Mouse (Mus musculus): ENCODE data around the gene Nolc1.
A peak's percentile ranks its signal among the peaks of the same experiment; 100 is the strongest.

The Nolc1 gene

DNA sequence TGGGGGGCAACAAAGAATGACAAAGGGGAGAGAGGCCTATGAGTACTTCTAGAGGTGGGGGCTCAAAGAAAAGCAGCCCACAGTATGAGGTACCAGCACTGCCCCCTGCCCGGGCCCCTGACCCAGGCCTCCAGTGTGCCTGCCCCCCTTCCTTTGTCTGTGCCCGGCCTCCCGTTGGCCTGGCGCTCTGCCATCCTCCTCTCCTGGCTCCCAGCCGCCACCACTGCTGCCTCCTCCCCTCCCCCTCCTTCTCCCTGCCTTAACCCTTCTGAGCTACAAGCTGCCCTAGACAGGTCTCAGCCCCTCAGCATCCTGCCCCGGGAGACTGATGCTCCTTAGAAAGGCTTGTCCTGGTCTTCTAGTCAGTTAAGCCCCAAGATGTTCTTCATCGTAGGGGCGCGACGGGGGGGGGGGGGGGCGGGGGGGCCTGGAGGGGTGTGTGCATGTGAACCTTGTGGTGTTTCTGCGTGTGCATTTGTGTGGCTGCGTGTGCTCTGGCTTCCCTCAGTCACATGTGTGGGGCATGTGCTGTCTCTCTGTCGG is 33.7 kb upstream of the Nolc1 start:
- DNase-seq (ENCODE audit: extremely low read depth, insufficient read length, low spot score): peak; percentile 61

DNA sequence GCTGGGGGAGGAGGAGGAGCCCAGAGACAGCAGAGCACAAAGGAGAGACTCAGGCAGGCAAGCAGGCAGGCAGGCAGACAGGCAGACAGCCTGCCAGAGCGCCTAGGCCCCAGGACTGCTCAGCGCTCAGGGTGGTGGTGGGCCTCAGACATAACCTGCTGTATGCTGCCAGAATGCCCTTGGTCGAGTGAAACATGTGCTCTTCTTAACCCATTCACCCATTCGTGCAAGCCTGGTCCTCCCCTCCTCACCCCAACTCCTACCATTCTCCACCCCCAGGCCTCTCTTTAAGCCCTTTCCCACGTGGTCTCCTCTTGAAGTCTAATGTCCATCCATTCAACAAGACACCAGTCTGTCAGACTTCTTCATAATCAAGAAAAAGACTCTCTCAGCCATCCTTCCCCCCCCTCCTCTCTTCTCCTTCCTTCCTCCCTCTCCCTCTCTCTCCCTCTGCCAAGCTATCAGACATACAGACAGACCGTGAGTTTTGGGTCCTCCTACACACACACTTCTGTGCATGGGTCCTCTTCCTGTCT is 33.1 kb upstream of the Nolc1 start:
- peak; percentile 31 for DNase-seq (ENCODE audit: extremely low read depth, insufficient read length, low spot score)

GRCm38 (mm10) chr19:46043380-46043779 is 32.3 kb upstream of the Nolc1 start:
- no peak for DNase-seq (ENCODE audit: extremely low read depth, insufficient read length, low spot score)

DNA sequence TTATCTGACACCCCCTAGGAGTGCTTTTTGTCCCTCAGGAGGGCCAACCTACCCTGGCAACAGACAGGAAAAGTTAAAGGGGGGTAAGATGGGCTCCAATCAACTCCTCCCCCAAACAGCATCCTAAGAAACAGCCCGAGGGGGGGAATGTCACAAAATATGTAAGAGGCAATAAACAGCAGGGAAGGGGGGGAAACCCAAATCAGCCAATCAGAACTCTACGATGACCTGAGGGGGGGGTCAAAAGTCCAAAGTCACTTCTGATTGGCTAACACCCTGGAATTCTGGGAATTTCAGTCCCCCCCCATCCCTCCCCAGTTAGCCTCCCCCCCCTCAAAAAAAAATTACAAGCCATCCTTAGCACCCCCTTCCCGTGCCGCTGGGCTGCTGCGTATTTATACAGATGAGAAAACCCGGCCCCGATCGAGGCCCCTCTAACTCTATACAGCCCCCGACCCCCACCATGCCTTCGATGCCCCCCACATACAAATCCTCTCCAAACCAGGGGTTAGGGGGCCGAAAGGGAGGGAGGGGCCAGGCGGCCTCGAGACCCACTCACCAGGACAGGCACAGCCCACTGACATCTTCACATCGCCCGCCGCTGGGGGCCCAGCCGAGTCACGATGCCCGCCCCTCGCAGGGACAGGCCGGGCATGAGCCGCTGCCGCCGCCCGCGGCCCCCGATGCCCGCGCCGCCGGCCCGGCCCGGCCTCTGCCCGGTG is 31.2 kb upstream of the Nolc1 start, which contains the start of gene Pprc1:
Pprc1 (plus strand) TSS at position 616 of the 722 bp plus-strand sequence.
- peak; percentile 62 for DNase-seq (ENCODE audit: extremely low read depth, insufficient read length, low spot score)

GRCm38 (mm10) chr19:46044993-46045695 is 30.5 kb upstream of the Nolc1 start, which contains the start of gene Ldb1:
TSS of gene Ldb1 (minus strand) at chr19:46045214.
- DNase-seq (ENCODE audit: extremely low read depth, insufficient read length, low spot score): peak; percentile 96

DNA sequence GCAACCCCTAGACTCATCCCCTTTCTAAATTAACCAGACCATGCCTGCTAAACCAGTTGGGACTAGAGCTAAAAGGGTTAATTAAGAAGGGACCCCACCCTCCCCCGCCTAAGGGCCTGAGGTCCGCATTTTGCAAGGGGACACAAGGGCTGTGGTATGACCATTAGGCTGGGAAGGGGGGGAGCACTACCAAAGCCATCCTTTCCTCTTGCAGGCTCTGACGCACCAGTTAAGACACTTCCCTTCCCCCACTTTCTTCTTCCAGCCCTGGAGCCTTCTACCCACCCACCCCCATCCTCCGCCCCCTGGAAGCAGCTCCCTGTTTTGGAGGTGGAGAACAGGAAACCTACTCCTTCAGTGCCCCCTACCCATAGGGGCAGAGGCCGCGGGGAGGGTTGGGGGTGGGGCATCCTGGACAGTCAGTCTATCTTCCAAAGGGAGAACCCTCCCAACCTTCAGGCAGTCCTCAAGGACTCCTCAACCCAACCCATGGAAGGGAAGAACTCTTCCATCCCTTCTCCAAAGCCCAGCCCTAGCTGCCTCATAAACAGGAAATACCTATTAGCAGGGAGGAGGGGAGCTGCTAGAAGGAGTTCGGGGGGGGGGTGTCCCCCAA is 29.9 kb upstream of the Nolc1 start:
- DNase-seq (ENCODE audit: extremely low read depth, insufficient read length, low spot score): no peak

- DNase-seq (ENCODE audit: extremely low read depth, insufficient read length, low spot score): no peak
Measured at GRCm38 (mm10) chr19:46046621-46047025, 29.0 kb upstream of the Nolc1 start.

DNA sequence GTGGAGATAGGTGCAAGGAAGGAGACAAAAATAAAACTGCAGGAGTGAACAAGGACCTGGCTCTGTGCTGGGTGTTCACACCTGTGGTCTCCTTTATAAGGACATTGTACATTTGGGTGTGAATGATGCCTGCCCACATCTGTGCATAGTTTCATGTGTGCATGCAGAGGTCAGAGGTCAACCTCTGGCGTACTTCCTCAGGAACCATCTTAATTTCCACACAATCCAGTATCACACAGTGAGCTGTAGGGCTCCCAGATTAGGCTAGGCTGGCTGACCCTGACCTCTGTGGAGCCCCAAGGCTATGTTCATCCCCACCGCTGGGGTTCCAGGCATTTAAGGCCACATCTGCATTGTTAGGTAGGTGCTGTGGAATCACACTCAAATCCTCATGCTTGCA is 28.2 kb upstream of the Nolc1 start:
- no peak for DNase-seq (ENCODE audit: extremely low read depth, insufficient read length, low spot score)

GRCm38 (mm10) chr19:46049129-46049528 is 26.5 kb upstream of the Nolc1 start:
- DNase-seq (ENCODE audit: extremely low read depth, insufficient read length, low spot score): no peak

DNA sequence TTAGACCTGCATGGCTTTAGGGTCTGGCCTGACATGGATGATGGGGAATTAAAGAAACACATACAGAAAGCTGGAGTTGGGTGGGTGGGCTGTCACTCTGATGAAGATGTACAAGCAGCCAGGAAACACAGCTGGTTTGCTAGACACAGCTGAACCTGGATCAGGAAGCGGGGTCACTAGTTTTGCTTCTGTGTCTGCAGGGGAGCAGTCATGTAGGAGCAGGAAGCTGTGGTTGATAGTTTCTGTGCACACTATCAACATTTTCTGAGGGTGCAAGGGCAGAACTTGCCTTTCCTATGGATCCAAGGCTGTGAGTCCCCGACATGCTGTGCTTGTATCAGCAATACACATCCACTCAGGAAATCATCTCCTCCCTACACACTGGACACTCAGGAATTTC is 25.2 kb upstream of the Nolc1 start:
- no peak for DNase-seq (ENCODE audit: extremely low read depth, insufficient read length, low spot score)

DNA sequence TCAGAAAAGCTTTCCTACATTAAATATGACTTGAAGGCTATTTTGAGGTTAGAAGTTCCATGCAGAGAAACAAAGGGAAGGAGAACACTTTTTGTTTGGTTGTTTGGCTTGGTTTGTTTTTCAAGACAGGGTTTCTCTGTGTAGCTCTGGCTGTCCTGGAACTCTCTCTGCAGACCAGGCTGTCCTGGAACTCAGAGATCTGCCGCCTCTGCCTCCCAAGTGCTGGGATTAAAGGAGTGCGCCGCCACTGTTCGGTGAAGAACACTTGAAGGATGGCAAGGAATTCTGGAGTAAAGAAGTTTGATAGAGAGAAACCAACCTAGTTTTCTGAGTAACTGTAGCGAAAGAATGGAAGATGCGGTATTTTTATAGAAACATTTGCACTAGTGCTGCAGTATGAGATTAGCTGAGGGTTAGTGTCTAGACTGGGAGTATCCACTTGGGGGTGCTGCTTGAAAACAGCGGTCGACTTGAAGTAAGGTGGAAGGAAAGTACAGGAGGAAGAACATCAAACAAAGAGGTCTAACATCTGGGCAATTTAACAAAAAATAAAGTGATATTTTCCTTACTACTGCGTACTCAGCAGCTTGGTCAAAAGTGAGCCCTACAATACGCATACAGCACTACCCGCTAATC is 19.8 kb upstream of the Nolc1 start:
- DNase-seq (ENCODE audit: extremely low read depth, insufficient read length, low spot score): no peak

GRCm38 (mm10) chr19:46056388-46056946 is 19.2 kb upstream of the Nolc1 start:
- DNase-seq (ENCODE audit: extremely low read depth, insufficient read length, low spot score): peak; percentile 91

DNA sequence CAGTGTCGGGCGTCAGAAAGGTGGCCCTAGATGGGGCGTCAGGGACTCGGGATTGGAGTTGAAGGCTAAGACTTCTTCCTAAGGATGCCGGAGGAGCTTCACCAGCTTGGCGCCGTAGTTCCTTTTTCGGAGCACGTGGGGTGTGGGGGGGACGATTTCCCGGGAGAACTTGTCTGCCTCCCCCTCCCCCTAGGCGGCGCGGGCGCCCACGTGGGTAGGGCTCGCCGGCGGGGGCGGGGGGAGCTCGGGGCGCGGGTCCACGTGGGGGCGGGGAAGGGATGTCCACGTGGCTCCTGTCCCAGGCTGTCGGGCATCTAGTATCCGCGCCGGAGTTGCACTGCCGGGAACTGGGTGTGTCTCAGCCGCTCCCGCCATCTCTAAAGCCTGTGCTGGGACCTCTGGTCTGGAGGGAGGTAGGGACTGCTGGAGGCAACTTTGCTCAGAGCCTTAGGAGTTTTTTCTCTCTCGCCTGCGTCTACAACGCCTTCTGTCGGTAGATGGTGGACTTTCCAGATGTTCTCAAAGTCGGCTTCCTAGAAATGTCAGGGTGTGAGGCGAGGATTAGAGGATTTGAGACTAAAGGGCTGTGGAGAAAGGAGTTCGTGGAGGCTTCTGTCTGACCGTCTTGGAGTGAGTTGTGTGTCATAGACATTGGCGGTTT is 18.6 kb upstream of the Nolc1 start:
- DNase-seq (ENCODE audit: extremely low read depth, insufficient read length, low spot score): peak; percentile 88

- DNase-seq (ENCODE audit: extremely low read depth, insufficient read length, low spot score): no peak
Measured at GRCm38 (mm10) chr19:46058466-46058865, 17.2 kb upstream of the Nolc1 start.

DNA sequence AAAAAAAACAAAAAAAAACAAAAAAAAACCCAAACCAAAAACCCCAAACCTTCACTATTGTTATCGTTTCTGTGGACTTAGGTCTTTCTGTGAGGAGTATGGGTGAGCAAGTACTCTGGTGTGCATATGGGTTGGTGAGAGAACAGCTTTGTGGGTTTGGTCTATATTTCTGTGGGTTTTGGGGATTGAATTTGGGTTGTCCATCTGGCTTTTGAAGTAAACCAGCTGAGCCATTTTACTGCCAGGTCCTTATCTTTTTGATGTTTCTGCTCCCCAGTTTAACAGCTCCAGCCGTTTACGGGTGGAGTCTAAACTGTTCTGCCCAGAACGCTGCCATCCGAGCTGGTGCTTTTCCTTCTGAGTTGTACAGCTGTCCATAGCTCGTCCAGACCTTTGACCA is 14.8 kb upstream of the Nolc1 start:
- no peak for DNase-seq (ENCODE audit: extremely low read depth, insufficient read length, low spot score)

DNA sequence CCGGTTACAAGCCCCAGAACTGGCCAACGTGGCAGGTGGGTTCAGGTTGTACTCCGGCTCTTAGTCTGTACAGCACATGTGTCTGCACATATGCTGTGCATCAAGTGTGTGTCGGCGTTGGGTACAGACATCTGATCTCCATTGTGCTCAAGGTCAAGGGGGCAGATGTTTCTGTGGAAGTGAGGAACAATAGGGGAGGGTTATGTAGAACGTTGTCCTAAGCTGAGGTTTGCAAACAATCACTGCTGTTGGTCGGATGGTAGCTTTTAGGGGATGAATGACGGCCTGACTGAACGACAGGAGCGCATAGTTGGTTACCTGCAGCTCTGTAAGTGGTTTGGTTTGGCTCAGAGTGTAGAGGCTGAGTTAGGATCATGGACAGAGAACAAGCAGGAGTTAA is 7.6 kb upstream of the Nolc1 start:
- DNase-seq (ENCODE audit: extremely low read depth, insufficient read length, low spot score): no peak

GRCm38 (mm10) chr19:46073285-46073684 is 2.4 kb upstream of the Nolc1 start:
- DNase-seq (ENCODE audit: extremely low read depth, insufficient read length, low spot score): no peak

GRCm38 (mm10) chr19:46074266-46074665 is 1.4 kb upstream of the Nolc1 start:
- DNase-seq (ENCODE audit: extremely low read depth, insufficient read length, low spot score): no peak

DNA sequence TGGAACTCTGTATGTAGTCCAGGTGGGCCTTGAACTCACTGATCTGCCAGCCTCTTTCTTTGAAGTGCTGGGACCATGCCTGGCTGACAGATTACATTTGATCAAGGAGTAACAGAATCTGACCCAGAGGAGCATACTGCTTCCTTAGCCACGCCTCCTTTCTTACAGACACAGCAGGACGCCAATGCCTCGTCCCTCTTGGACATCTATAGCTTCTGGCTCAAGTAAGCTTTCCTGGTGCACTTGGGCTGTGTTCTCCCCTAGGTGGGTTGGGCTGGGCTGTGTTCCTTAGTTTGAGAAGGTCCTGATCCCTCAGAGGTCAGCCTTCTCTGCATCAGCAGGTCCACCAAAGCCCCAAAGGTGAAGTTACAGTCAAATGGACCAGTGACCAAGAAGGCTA is 2.9 kb downstream of the Nolc1 start:
- no peak for DNase-seq (ENCODE audit: extremely low read depth, insufficient read length, low spot score)

GRCm38 (mm10) chr19:46085185-46085584 is 9.5 kb downstream of the Nolc1 start:
- DNase-seq (ENCODE audit: extremely low read depth, insufficient read length, low spot score): no peak

All from 3134 (cell line).